Mouse (Mus musculus): ENCODE measurements around the gene Kcnk3. TPM values are rescaled to one million over a fixed set of nuclear protein-coding genes. Genes with fewer than 3 reads are reported as not detected.
A peak's percentile ranks its signal among the peaks of the same experiment; 100 is the strongest.

Kcnk3 gene
- polyA plus RNA-seq, 1 experiment from 2014 or later, result 1.6 TPM

DNA sequence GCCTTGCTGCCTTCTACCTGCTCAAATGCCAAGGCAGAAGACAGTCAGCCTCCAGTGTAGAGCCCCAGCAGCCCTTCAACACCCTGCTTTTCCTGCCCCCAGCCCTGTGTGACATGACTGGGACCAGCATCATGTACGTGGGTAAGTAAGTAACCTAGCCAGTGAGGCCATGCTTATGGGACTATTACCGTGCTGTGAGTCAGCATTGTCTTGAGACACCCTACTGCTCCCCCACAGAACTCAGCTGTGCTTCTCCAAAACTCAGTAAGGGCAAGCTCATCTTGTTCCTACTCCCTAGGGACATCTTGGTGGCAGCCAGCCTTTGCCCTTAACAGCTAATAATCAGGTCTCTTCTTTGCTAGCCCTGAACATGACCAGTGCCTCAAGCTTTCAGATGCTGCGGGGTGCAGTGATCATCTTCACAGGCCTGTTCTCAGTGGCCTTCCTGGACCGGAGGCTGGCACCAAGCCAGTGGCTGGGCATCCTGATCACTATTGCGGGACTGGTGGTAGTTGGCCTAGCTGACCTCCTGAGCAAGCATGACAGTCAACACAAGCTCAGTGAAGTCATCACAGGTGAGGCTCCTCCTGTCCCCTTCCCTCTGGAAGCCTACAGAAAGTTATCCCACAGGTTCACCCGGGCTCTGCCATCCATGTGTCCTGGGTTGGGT is 67.7 kb downstream of the Kcnk3 start:
- WGBS, result 92% methylated on average over 6 of the region's 6 CpGs
- H3K27me3 ChIP-seq (replicated peaks; ENCODE audit: control insufficient read depth, insufficient read depth, low read length), result no peaks in the 10 kb centered on the region
- H3K9ac ChIP-seq (ENCODE audit: low read depth, low read length), result no peak overlapping the region
- H3K4me3 ChIP-seq (ENCODE audit: low read depth, low read length), result no peak overlapping the region
- DNase-seq (ENCODE audit: low spot score) (no peak), ATAC-seq (replicated peaks; ENCODE audit: low FRiP score) (no peak)
- H3K4me1 ChIP-seq (replicated peaks; ENCODE audit: control insufficient read depth, insufficient read depth, low read length), result no peaks in the 10 kb centered on the region
- peaks cover 15% of the 10 kb centered on the region for H3K36me3 ChIP-seq (ENCODE audit: control insufficient read depth, insufficient read depth, low read length)
- no peak overlapping the region for H3K27ac ChIP-seq (ENCODE audit: low read depth, low read length)
- no peak overlapping the region for H3K4me2 ChIP-seq
- no peaks in the 10 kb centered on the region for H3K9me3 ChIP-seq (ENCODE audit: control insufficient read depth, low read length)

DNA sequence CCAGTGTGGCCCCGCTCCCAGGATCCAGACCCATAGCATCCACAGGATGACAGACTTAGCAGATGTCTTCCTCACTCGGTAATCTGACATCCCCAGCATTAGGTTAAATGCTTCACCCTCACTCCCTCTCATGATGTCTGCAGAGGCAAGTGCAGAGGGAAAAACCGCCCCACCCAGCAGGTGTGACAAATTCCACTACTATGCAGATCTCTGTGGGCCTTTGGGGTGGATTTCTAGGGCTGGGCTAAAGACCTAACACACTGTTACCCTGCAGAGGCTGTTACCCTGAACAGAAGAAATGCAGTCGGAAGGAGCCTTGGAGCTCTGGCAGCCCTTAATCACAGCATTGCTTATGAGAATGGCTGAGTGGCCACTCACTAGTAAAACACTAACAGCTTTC is 71.1 kb downstream of the Kcnk3 start:
- Histone ChIP-seq H3K9ac (ENCODE audit: low read depth, low read length) (no peak overlapping the region), H3K36me3 (ENCODE audit: control insufficient read depth, insufficient read depth, low read length) (peaks cover 15% of the 10 kb centered on the region), H3K27ac (ENCODE audit: low read depth, low read length) (no peak overlapping the region), H3K4me3 (ENCODE audit: low read depth, low read length) (no peak overlapping the region), H3K4me2 (no peak overlapping the region), H3K9me3 (ENCODE audit: control insufficient read depth, low read length) (no peaks in the 10 kb centered on the region), H3K4me1 (replicated peaks; ENCODE audit: control insufficient read depth, insufficient read depth, low read length) (no peaks in the 10 kb centered on the region), H3K27me3 (replicated peaks; ENCODE audit: control insufficient read depth, insufficient read depth, low read length) (no peaks in the 10 kb centered on the region)
- DNase-seq (ENCODE audit: low spot score) (no peak), ATAC-seq (replicated peaks; ENCODE audit: low FRiP score) (no peak)
- WGBS, result 76% methylated on average over 4 of the region's 4 CpGs

DNA sequence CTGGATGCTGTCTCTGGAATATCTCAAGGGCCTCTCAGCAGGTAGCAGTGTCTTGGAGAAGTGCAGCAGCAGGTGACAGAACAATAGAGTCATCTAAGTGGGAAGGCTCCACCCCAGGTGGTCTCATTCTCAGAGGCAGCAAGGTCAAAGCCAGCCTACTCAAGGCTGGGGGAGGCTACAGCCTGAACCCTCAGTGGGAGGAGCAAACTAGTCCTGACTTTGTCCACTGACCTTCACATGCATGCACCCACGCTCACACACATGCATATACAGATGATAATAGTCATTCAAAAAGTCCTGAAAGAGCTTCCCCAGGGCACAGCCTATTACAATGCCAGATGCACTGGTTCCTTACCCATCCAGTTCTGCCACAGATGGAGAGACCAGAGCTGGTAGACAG is 72.3 kb downstream of the Kcnk3 start:
- Histone ChIP-seq H3K27ac (ENCODE audit: low read depth, low read length) (no peak overlapping the region), H3K9ac (ENCODE audit: low read depth, low read length) (no peak overlapping the region), H3K36me3 (ENCODE audit: control insufficient read depth, insufficient read depth, low read length) (peaks cover 15% of the 10 kb centered on the region), H3K9me3 (ENCODE audit: control insufficient read depth, low read length) (no peaks in the 10 kb centered on the region), H3K27me3 (replicated peaks; ENCODE audit: control insufficient read depth, insufficient read depth, low read length) (no peaks in the 10 kb centered on the region), H3K4me1 (replicated peaks; ENCODE audit: control insufficient read depth, insufficient read depth, low read length) (no peaks in the 10 kb centered on the region), H3K4me3 (ENCODE audit: low read depth, low read length) (no peak overlapping the region), H3K4me2 (no peak overlapping the region)
- no peak for DNase-seq (ENCODE audit: low spot score)
- 73% methylated on average over 1 of the region's 1 CpGs for WGBS
- ATAC-seq (replicated peaks; ENCODE audit: low FRiP score), result no peak

DNA sequence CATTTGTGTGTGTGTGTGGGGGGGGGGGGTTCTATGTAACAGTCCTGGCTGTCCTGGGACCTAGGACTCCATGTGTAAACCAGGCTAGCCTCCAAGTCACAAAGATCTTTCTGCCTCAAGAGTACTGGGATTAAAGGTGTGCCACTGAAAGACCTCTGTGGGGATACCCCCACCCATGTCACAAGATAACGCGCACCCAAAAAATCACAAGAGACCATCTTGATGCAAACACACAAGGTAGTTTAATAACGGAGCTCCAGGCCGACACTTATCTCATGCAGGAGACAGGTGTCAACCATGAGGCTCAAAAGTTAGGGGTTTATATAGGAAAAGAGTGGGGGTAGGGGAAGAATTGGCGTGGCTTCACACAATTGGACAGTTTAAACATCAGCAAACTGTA is 72.8 kb downstream of the Kcnk3 start:
- WGBS, result 87% methylated on average over 5 of the region's 5 CpGs
- no peak overlapping the region for H3K4me2 ChIP-seq
- no peaks in the 10 kb centered on the region for H3K27me3 ChIP-seq (replicated peaks; ENCODE audit: control insufficient read depth, insufficient read depth, low read length)
- H3K9me3 ChIP-seq (ENCODE audit: control insufficient read depth, low read length), result no peaks in the 10 kb centered on the region
- H3K9ac ChIP-seq (ENCODE audit: low read depth, low read length), result no peak overlapping the region
- H3K36me3 ChIP-seq (ENCODE audit: control insufficient read depth, insufficient read depth, low read length), result peaks cover 15% of the 10 kb centered on the region
- H3K4me1 ChIP-seq (replicated peaks; ENCODE audit: control insufficient read depth, insufficient read depth, low read length), result no peaks in the 10 kb centered on the region
- no peak overlapping the region for H3K4me3 ChIP-seq (ENCODE audit: low read depth, low read length)
- no peak overlapping the region for H3K27ac ChIP-seq (ENCODE audit: low read depth, low read length)
- ATAC-seq (replicated peaks; ENCODE audit: low FRiP score), result no peak
- no peak for DNase-seq (ENCODE audit: low spot score)

DNA sequence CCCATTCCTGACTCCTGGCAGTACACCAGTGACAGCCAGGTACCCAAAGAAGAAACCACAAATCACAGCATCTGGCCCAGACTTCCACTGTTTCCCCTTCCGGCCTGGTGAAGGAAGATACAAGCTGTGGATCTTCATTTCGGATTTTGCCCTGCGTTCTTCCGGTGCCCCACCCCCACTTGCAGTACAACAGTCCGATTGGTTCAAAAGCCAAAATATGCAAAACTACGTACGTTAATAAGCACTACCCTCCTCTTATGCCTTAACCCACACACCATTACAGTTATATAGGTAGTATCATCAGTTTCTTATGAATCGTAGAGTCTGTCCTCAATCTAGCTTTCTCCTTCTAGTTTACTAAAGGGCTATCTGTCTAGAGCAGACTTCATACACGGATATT is 77.4 kb downstream of the Kcnk3 start:
- peaks cover 17% of the 10 kb centered on the region for H3K4me1 ChIP-seq (replicated peaks; ENCODE audit: control insufficient read depth, insufficient read depth, low read length)
- peaks cover 19% of the 10 kb centered on the region for H3K36me3 ChIP-seq (ENCODE audit: control insufficient read depth, insufficient read depth, low read length)
- H3K9me3 ChIP-seq (ENCODE audit: control insufficient read depth, low read length), result no peaks in the 10 kb centered on the region
- H3K4me3 ChIP-seq (ENCODE audit: low read depth, low read length), result no peak overlapping the region
- no peak for ATAC-seq (replicated peaks; ENCODE audit: low FRiP score)
- H3K27ac ChIP-seq (ENCODE audit: low read depth, low read length), result no peak overlapping the region
- H3K9ac ChIP-seq (ENCODE audit: low read depth, low read length), result no peak overlapping the region
- DNase-seq (ENCODE audit: low spot score), result no peak
- no peak overlapping the region for H3K4me2 ChIP-seq
- no peaks in the 10 kb centered on the region for H3K27me3 ChIP-seq (replicated peaks; ENCODE audit: control insufficient read depth, insufficient read depth, low read length)
- 83% methylated on average over 9 of the region's 9 CpGs for WGBS

DNA sequence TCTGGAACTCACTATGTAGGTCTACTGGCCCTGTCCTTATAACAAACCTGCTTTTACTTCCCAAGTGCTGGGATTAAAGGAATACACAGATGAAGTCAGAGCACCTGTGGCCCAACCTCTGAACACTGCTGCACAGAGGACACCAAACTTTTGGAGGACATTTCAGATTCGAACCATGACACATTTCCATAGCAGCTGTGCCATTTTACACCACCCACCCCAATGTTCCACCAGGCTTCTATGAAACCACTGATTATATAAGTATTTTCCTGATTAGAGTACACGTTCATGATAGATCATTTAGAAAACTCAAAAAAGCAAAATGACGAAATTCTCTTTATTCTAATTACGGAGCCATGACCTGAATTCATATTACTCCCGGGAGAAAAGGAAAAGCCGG is 78.0 kb downstream of the Kcnk3 start:
- no peak for DNase-seq (ENCODE audit: low spot score)
- H3K4me1 ChIP-seq (replicated peaks; ENCODE audit: control insufficient read depth, insufficient read depth, low read length), result peaks cover 17% of the 10 kb centered on the region
- no peak for ATAC-seq (replicated peaks; ENCODE audit: low FRiP score)
- H3K4me3 ChIP-seq (ENCODE audit: low read depth, low read length), result peak overlapping the region; percentile 88
- 53% methylated on average over 6 of the region's 6 CpGs for WGBS
- H3K27ac ChIP-seq (ENCODE audit: low read depth, low read length), result peak overlapping the region; percentile 73
- H3K9me3 ChIP-seq (ENCODE audit: control insufficient read depth, low read length), result no peaks in the 10 kb centered on the region
- peaks cover 23% of the 10 kb centered on the region for H3K36me3 ChIP-seq (ENCODE audit: control insufficient read depth, insufficient read depth, low read length)
- H3K4me2 ChIP-seq, result peak overlapping the region; percentile 77
- no peaks in the 10 kb centered on the region for H3K27me3 ChIP-seq (replicated peaks; ENCODE audit: control insufficient read depth, insufficient read depth, low read length)
- peak overlapping the region; percentile 74 for H3K9ac ChIP-seq (ENCODE audit: low read depth, low read length)

DNA sequence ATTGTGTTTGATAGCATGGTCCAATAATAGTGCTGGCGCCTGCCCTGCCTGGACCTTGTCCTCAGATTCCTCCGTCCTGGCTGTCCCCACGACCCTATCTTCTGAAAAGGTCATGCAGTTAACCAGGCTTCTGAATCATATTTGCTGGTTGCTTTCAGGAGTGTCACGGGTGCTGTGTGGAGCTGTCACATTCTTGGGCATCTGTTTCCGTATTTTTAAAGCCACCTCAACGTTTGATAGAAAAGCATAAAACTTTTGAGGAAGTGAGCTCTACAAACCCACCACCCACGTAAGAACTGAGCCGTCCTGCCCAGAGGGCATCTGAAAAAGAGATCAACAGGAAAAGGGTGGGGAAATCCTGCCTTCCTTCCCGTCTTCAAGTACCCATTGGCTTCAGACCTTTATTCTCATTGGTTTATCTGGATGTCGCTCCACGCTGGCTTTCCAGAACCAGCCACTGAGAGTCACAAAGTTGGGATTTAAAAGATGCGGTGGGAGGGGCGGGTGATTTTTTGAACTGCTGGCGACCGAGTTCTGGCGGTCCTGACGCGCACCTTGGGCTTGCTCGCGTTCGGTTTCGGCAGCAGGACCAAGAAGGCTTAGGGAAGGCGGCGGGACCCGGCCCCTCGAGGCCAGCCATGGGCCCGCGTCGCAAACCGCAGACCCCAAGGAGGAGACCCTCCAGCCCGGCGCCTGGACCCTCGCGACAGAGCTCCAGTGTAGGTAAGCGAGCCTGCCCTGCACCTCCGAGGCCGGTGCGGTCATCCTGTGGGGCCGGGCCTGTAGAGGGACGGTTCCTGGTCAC is 78.6 kb downstream of the Kcnk3 start, which contains the start of gene Cenpa:
Cenpa (plus strand) TSS at position 387 of the 805 bp plus-strand sequence.
- H3K9me3 ChIP-seq (ENCODE audit: control insufficient read depth, low read length), result no peaks in the 10 kb centered on the region
- peaks cover 17% of the 10 kb centered on the region for H3K4me1 ChIP-seq (replicated peaks; ENCODE audit: control insufficient read depth, insufficient read depth, low read length)
- H3K27me3 ChIP-seq (replicated peaks; ENCODE audit: control insufficient read depth, insufficient read depth, low read length), result no peaks in the 10 kb centered on the region
- peaks cover 27% of the 10 kb centered on the region for H3K36me3 ChIP-seq (ENCODE audit: control insufficient read depth, insufficient read depth, low read length)
- DNase-seq (ENCODE audit: low spot score), result peak; percentile 84
- peak within 1 kb of the TSS; percentile 82 for H3K27ac ChIP-seq (ENCODE audit: low read depth, low read length)
- under 1% methylated on average over 40 of the region's 40 CpGs for WGBS
- peak; percentile 93 for ATAC-seq (replicated peaks; ENCODE audit: low FRiP score)
- peak within 1 kb of the TSS; percentile 95 for H3K9ac ChIP-seq (ENCODE audit: low read depth, low read length)
- peak within 1 kb of the TSS; percentile 88 for H3K4me3 ChIP-seq (ENCODE audit: low read depth, low read length)
- H3K4me2 ChIP-seq, result peak within 1 kb of the TSS; percentile 77

DNA sequence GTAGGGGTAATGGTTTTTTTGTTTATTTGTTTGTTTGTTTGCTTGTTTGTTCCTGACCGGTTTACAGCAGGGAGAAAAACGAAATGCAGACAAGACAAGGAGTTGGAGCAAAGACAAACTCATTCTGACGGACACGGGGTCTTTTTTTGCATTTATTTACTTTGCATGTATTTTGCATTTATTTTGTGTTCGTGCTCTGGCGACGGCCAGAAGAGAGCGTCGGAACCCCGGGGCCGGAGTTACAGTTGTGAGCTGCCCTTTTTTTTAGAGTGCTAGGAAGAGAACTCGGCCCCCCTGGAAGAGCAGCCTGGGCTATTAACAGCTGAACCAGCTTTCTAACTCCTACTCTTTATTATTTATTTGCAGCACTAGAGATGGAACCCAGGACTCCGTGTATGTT is 79.2 kb downstream of the Kcnk3 start:
- 2% methylated on average over 13 of the region's 13 CpGs for WGBS
- Histone ChIP-seq H3K27ac (ENCODE audit: low read depth, low read length) (peak overlapping the region; percentile 82), H3K4me1 (replicated peaks; ENCODE audit: control insufficient read depth, insufficient read depth, low read length) (peaks cover 17% of the 10 kb centered on the region), H3K4me2 (peak overlapping the region; percentile 77), H3K4me3 (ENCODE audit: low read depth, low read length) (peak overlapping the region; percentile 88), H3K9ac (ENCODE audit: low read depth, low read length) (peak overlapping the region; percentile 95), H3K27me3 (replicated peaks; ENCODE audit: control insufficient read depth, insufficient read depth, low read length) (no peaks in the 10 kb centered on the region), H3K36me3 (ENCODE audit: control insufficient read depth, insufficient read depth, low read length) (peaks cover 32% of the 10 kb centered on the region), H3K9me3 (ENCODE audit: control insufficient read depth, low read length) (no peaks in the 10 kb centered on the region)
- DNase-seq (ENCODE audit: low spot score) (no peak), ATAC-seq (replicated peaks; ENCODE audit: low FRiP score) (no peak)
